Mouse (Mus musculus): ENCODE measurements at regions not wholly inside any gene's neighbourhood (a gene's known extent, or its start where the extent isn't known, plus 50 kb on each side); places are given as distances from the start of the nearest gene placed in this dataset.
"Not testable (repeated sequence)": the region's sequence is repeated elsewhere in the genome, so short reads cannot be mapped to it uniquely, and the experiment has no call there.

DNA sequence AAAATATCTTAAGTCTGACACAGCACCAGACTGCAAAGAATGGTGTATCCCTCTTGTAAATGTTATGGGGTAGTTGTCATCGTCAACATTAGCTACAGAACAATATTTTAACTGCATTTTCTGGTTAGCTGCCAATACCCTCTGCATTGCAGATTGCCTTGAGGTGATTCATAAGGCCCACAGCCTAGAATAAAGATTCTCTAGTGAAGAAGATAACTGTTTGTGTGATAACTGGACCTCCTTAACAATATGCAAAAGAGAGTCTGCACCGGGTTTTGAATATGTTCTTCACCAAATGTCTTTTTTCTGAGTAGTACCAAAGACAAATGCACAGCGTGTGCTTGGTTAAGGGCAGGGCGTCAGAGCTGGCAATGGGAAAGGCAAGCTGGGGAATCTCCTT is 283.0 kb downstream of the Phf3 start:
- no peak overlapping the region for H3K4me3 ChIP-seq (replicated peaks; ENCODE audit: control insufficient read depth, low read depth, low read length)
- no peak for TF ChIP-seq POLR2A (IDR thresholded peaks at IDR 0.05; ENCODE audit: borderline replicate concordance, control insufficient read depth, low read depth, low read length)
- no peak for TF ChIP-seq CTCF (IDR thresholded peaks at IDR 0.05; ENCODE audit: control insufficient read depth, insufficient read depth, low read length)
- no peaks in the 10 kb centered on the region for H3K4me1 ChIP-seq (ENCODE audit: control insufficient read depth, insufficient read depth, low read length)
- 72% methylated on average over 4 of the region's 4 CpGs for WGBS
- no peak overlapping the region for H3K27ac ChIP-seq (ENCODE audit: control insufficient read depth, insufficient read depth, low read depth, low read length, poor library complexity)

DNA sequence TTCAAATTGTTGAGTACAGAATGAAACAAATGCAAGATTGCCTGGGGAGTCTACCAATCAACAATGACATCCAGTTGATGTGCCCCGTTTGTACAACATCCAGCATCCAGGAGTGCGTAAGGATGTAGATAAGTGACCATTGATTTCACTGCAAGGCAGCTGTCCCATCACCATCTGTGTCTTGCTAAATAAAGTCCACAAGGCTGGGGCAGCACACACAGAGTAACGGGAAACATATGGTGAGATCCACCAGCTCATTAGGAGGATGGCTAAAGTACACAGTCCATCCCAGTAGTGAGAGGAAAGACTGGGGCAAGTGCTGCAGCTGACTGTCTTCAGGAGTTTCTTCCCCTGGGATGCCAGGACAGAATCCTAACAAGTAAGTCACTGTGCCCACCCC is 284.8 kb downstream of the Phf3 start:
- 75% methylated on average over 3 of the region's 3 CpGs for WGBS
- H3K4me1 ChIP-seq (ENCODE audit: control insufficient read depth, insufficient read depth, low read length) = no peaks in the 10 kb centered on the region
- H3K4me3 ChIP-seq (replicated peaks; ENCODE audit: control insufficient read depth, low read depth, low read length) = no peak overlapping the region
- H3K27ac ChIP-seq (ENCODE audit: control insufficient read depth, insufficient read depth, low read depth, low read length, poor library complexity) = no peak overlapping the region
- no peak for TF ChIP-seq CTCF (IDR thresholded peaks at IDR 0.05; ENCODE audit: control insufficient read depth, insufficient read depth, low read length)
- TF ChIP-seq POLR2A (IDR thresholded peaks at IDR 0.05; ENCODE audit: borderline replicate concordance, control insufficient read depth, low read depth, low read length) = no peak

DNA sequence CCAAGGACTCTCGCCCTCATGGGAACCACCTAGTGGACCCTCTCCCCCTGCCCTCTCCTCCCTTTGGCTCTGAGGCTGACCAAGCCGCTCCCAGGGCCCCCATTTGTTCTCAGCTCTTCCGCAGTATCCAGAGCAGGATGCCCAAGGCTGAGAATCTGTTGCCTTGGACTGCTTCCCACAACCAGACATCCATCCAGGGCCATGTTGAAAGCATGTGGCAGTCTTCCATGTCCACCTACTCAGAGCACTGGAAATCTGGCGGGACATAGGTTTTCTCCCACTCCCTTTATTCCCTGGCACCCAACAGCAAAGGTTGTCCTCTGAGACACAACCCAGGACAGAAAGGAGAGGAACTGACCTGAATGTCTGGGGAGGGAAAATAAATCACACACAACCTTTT is 285.4 kb downstream of the Phf3 start:
- 69% methylated on average over 4 of the region's 4 CpGs for WGBS
- Histone ChIP-seq H3K4me1 (ENCODE audit: control insufficient read depth, insufficient read depth, low read length) (no peaks in the 10 kb centered on the region), H3K4me3 (replicated peaks; ENCODE audit: control insufficient read depth, low read depth, low read length) (no peak overlapping the region), H3K27ac (ENCODE audit: control insufficient read depth, insufficient read depth, low read depth, low read length, poor library complexity) (no peak overlapping the region)
- TF ChIP-seq CTCF (IDR thresholded peaks at IDR 0.05; ENCODE audit: control insufficient read depth, insufficient read depth, low read length) = no peak
- no peak for TF ChIP-seq POLR2A (IDR thresholded peaks at IDR 0.05; ENCODE audit: borderline replicate concordance, control insufficient read depth, low read depth, low read length)

DNA sequence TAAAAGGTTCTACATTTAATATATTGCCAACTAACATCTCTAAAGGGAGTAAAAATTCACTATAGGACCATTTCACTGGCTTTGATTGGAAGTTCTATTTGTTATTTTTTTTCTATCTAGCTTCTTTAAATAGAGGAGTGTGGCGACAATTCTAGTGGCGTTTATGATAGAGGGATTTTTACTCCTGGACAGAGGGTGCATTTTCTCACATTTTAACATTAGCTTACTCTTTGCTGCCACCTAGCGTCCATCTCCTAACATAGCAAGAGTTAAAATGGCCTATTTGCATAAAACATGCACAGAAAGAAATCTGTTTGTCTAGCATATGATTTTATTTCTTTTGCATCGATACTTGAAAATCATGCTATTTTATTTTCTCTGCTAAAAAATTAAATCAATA is 288.9 kb downstream of the Phf3 start:
- Histone ChIP-seq H3K4me1 (ENCODE audit: control insufficient read depth, insufficient read depth, low read length) (no peaks in the 10 kb centered on the region), H3K4me3 (replicated peaks; ENCODE audit: control insufficient read depth, low read depth, low read length) (no peak overlapping the region), H3K27ac (ENCODE audit: control insufficient read depth, insufficient read depth, low read depth, low read length, poor library complexity) (no peak overlapping the region)
- TF ChIP-seq POLR2A (IDR thresholded peaks at IDR 0.05; ENCODE audit: borderline replicate concordance, control insufficient read depth, low read depth, low read length) (no peak), CTCF (IDR thresholded peaks at IDR 0.05; ENCODE audit: control insufficient read depth, insufficient read depth, low read length) (peak; percentile 36; the same call in 1 of the 2 replicates)
- whole genome bisulfite sequencing = 4% methylated on average over 4 of the region's 4 CpGs

DNA sequence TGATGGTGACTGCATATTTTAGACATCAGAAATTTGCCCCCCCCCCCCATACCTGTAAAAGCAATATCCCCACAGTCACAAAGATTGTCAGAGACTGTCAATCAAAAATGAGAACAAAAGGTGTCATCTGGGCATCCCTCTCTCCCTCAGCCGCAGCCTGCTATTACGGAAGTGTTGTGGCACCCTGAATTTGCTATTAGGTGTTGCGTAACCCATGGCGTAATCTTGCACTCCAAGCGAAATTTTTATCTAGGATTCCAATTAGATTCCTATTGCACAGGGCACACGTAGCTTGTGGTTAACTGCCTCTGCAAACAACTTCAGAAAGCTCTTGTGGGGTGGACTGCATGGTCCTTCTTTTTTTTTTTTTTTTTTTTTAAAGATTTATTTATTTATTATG is 289.9 kb downstream of the Phf3 start:
- Histone ChIP-seq H3K27ac (ENCODE audit: control insufficient read depth, insufficient read depth, low read depth, low read length, poor library complexity) (no peak overlapping the region), H3K4me1 (ENCODE audit: control insufficient read depth, insufficient read depth, low read length) (no peaks in the 10 kb centered on the region), H3K4me3 (replicated peaks; ENCODE audit: control insufficient read depth, low read depth, low read length) (no peak overlapping the region)
- WGBS = 55% methylated on average over 6 of the region's 6 CpGs
- TF ChIP-seq CTCF (IDR thresholded peaks at IDR 0.05; ENCODE audit: control insufficient read depth, insufficient read depth, low read length) (no peak), POLR2A (IDR thresholded peaks at IDR 0.05; ENCODE audit: borderline replicate concordance, control insufficient read depth, low read depth, low read length) (no peak)

DNA sequence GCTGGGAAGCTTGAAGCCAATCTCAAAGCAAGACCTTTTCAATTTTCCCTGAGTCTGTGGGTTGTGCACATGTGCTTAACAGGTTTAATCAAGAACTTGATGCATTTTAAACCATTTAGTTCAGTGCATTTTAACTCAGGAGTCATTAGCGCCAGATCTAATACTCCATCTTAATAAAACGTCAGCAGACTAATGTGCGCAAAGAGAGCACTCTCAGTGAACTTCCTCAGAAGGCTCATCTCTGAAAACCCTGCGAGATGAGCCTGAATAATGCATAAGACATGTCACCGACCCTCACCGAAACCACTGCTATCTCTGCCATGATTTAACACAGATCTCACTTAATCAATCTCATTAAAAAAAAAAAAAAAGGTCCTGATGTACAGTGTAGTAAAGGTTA is 309.0 kb downstream of the Phf3 start:
- Histone ChIP-seq H3K27ac (ENCODE audit: control insufficient read depth, insufficient read depth, low read depth, low read length, poor library complexity) (no peak overlapping the region), H3K4me1 (ENCODE audit: control insufficient read depth, insufficient read depth, low read length) (no peaks in the 10 kb centered on the region), H3K4me3 (replicated peaks; ENCODE audit: control insufficient read depth, low read depth, low read length) (no peak overlapping the region)
- TF ChIP-seq POLR2A (IDR thresholded peaks at IDR 0.05; ENCODE audit: borderline replicate concordance, control insufficient read depth, low read depth, low read length) (no peak), CTCF (IDR thresholded peaks at IDR 0.05; ENCODE audit: control insufficient read depth, insufficient read depth, low read length) (no peak)
- 78% methylated on average over 6 of the region's 6 CpGs for WGBS

DNA sequence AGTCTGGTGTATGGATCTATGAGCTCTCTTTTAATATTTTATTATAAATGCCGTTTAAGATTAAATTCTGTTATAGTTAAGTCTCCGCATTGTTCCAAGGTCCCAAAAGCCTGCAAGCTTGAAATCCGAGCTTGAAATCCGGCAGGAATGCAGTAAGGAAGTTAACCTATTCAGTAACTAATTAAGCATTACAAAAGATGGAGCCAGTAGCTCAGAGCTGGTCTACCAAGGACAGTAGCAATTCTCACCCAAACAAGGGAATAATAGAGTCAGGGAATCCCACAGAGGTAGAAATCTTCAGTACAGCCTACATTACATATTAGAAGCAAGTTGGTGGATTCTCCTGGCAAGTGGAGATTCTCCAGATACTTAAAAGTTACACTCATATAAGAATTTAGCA is 325.0 kb downstream of the Phf3 start:
- not testable (repeated sequence) for H3K4me1 ChIP-seq (ENCODE audit: control insufficient read depth, insufficient read depth, low read length); H3K4me3 ChIP-seq (replicated peaks; ENCODE audit: control insufficient read depth, low read depth, low read length); H3K27ac ChIP-seq (ENCODE audit: control insufficient read depth, insufficient read depth, low read depth, low read length, poor library complexity)
- 47% methylated on average over 4 of the region's 4 CpGs for WGBS

DNA sequence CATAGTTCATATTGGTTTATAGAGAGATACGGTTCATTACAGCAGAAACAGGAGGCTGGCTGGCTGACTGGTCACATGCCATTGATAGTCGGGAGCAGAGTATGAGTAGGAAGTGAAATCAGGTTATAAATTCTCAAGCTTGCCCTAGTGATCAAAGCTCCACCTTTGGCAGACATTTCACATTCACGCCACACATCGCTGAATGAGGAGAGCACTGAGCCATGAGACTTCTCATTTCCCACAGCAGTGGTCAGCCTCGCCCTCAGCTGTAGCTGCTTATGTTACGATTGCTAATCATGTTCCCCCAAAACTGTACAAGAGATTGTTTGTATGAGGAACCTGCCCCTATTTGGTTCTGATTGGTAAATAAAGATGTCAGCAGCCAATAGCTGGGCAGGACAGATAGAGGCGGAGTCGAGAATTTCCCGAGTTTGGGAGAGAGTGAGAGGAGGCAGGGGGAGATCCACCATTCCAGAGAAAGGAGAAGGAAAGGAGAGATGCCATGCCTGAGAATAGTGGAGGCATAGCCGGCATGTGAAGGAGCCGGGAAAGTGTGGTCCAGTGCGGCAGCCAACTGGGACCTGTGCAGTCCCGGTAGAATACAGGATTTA is 333.5 kb downstream of the Phf3 start:
- TF ChIP-seq CTCF (IDR thresholded peaks at IDR 0.05; ENCODE audit: control insufficient read depth, insufficient read depth, low read length) = no peak
- TF ChIP-seq POLR2A (IDR thresholded peaks at IDR 0.05; ENCODE audit: borderline replicate concordance, control insufficient read depth, low read depth, low read length) = no peak
- 82% methylated on average over 13 of the region's 13 CpGs for WGBS
- Histone ChIP-seq H3K4me1 (ENCODE audit: control insufficient read depth, insufficient read depth, low read length) (no peaks in the 10 kb centered on the region), H3K27ac (ENCODE audit: control insufficient read depth, insufficient read depth, low read depth, low read length, poor library complexity) (no peak overlapping the region), H3K4me3 (replicated peaks; ENCODE audit: control insufficient read depth, low read depth, low read length) (no peak overlapping the region)
